Mouse (Mus musculus) midbrain, embryonic 10.5 days (tissue): Measurements from ENCODE around the gene Fam19a5. TPM values are rescaled to one million over a fixed set of nuclear protein-coding genes. Genes with fewer than 3 reads are reported as not detected.

Experiments used
- DNase-seq: peaks from one replicate; pipeline ENCODE4 v3.0.0-alpha.2; 2017; ENCODE audit warnings: low spot score
- H3K27ac ChIP-seq: fragments of 300-500 bp; sonication (generic); replicated peaks from 2 replicates; pipeline ENCODE4 v1.5.1; 2016; ENCODE audit warnings: mild to moderate bottlenecking
- H3K27me3 ChIP-seq: fragments of 300-500 bp; sonication (generic); 2 replicates; pipeline ENCODE4 v1.6.1; 2016; ENCODE audit warnings: low read depth, mild to moderate bottlenecking; ENCODE audit not compliant: poor library complexity, severe bottlenecking
- H3K36me3 ChIP-seq: fragments of 300-500 bp; sonication (generic); 2 replicates; pipeline ENCODE4 v1.6.1; 2016; ENCODE audit warnings: mild to moderate bottlenecking, moderate library complexity
- H3K4me1 ChIP-seq: fragments of 300-500 bp; sonication (generic); 2 replicates; pipeline ENCODE4 v1.6.1; 2016
- H3K4me3 ChIP-seq: fragments of 300-500 bp; sonication (generic); 2 replicates; pipeline ENCODE4 v1.5.1; 2016; ENCODE audit warnings: mild to moderate bottlenecking, moderate library complexity
- H3K9me3 ChIP-seq: fragments of 300-500 bp; sonication (generic); replicated peaks from 2 replicates; pipeline ENCODE4 v1.6.1; 2016; ENCODE audit warnings: mild to moderate bottlenecking
- WGBS: fragments of 180-500 bp; shearing (Covaris S2); methylation state at CpG from one replicate; pipeline ENCODE4 v1.1.7; 2016; 5-methylcytosine and 5-hydroxymethylcytosine counted together
- polyA plus RNA-seq: library from polyadenylated mRNA; unstranded; fragments of >200 nt; fragmentation: Nextera tagmentation; extraction: Ambion mirVana; gene quantifications from 2 replicates; pipeline ENCODE4 v1.2.1, GENCODE M21; 2016

Fam19a5 gene
- polyA plus RNA-seq, 1 experiment from 2014 or later: 5.9 TPM

- Histone ChIP-seq H3K4me3 (no peak overlapping the region), H3K36me3 (no peaks in the 10 kb centered on the region), H3K4me1 (peaks cover 39% of the 10 kb centered on the region), H3K27ac (0 out of 2 replicates have a peak overlapping the region, but pooled peaks have one; percentile 13), H3K9me3 (no peaks in the 10 kb centered on the region), H3K27me3 (no peaks in the 10 kb centered on the region)
- no peak for DNase-seq
- 81% methylated on average over 2 of the region's 2 CpGs for WGBS
Measured at GRCm38 (mm10) chr15:87649651-87650050, 105.6 kb downstream of the Fam19a5 start.

- Histone ChIP-seq H3K4me1 (peaks cover 4% of the 10 kb centered on the region), H3K27me3 (no peaks in the 10 kb centered on the region), H3K4me3 (no peak overlapping the region), H3K36me3 (peaks cover 2% of the 10 kb centered on the region; the same call in 1 of the 2 replicates), H3K9me3 (no peaks in the 10 kb centered on the region), H3K27ac (no peak overlapping the region)
- no peak for DNase-seq
- 80% methylated on average over 6 of the region's 6 CpGs for WGBS
Measured at GRCm38 (mm10) chr15:87654551-87654950, 110.5 kb downstream of the Fam19a5 start.

GRCm38 (mm10) chr15:87656496-87657155, 112.5 kb downstream of the Fam19a5 start:
- Histone ChIP-seq H3K9me3 (no peaks in the 10 kb centered on the region), H3K4me3 (no peak overlapping the region), H3K4me1 (no peaks in the 10 kb centered on the region), H3K27ac (no peak overlapping the region), H3K36me3 (peaks cover 9% of the 10 kb centered on the region), H3K27me3 (no peaks in the 10 kb centered on the region)
- no peak for DNase-seq
- 88% methylated on average over 20 of the region's 20 CpGs for WGBS

- Histone ChIP-seq H3K27ac (no peak overlapping the region), H3K36me3 (peaks cover 9% of the 10 kb centered on the region), H3K27me3 (no peaks in the 10 kb centered on the region), H3K4me1 (no peaks in the 10 kb centered on the region), H3K9me3 (no peaks in the 10 kb centered on the region), H3K4me3 (no peak overlapping the region)
- DNase-seq: no peak
- WGBS: 88% methylated on average over 6 of the region's 6 CpGs
Measured at GRCm38 (mm10) chr15:87659729-87660128, 115.6 kb downstream of the Fam19a5 start.

GRCm38 (mm10) chr15:87661954-87662353, 117.9 kb downstream of the Fam19a5 start:
- 91% methylated on average over 7 of the region's 7 CpGs for WGBS
- Histone ChIP-seq H3K4me3 (no peak overlapping the region), H3K27me3 (no peaks in the 10 kb centered on the region), H3K36me3 (peaks cover 9% of the 10 kb centered on the region), H3K9me3 (no peaks in the 10 kb centered on the region), H3K27ac (no peak overlapping the region; the same call in 1 of the 2 replicates), H3K4me1 (peaks cover 5% of the 10 kb centered on the region; the same call in 1 of the 2 replicates)
- DNase-seq: no peak

GRCm38 (mm10) chr15:87666041-87666750, 122.1 kb downstream of the Fam19a5 start:
- H3K36me3 ChIP-seq: no peaks in the 10 kb centered on the region
- H3K27me3 ChIP-seq: no peaks in the 10 kb centered on the region
- peaks cover 21% of the 10 kb centered on the region for H3K4me1 ChIP-seq
- no peak overlapping the region for H3K4me3 ChIP-seq
- H3K9me3 ChIP-seq: no peaks in the 10 kb centered on the region
- no peak for DNase-seq
- WGBS: 93% methylated on average over 13 of the region's 13 CpGs
- H3K27ac ChIP-seq: no peak overlapping the region

GRCm38 (mm10) chr15:87667416-87667815, 123.3 kb downstream of the Fam19a5 start:
- H3K4me1 ChIP-seq: peaks cover 32% of the 10 kb centered on the region
- no peak overlapping the region for H3K4me3 ChIP-seq
- H3K27ac ChIP-seq: 0 out of 2 replicates have a peak overlapping the region, but pooled peaks have one; percentile 33
- H3K27me3 ChIP-seq: no peaks in the 10 kb centered on the region
- DNase-seq: no peak
- WGBS: 81% methylated on average over 7 of the region's 7 CpGs
- H3K36me3 ChIP-seq: no peaks in the 10 kb centered on the region
- no peaks in the 10 kb centered on the region for H3K9me3 ChIP-seq

- H3K27me3 ChIP-seq: no peaks in the 10 kb centered on the region
- H3K36me3 ChIP-seq: no peaks in the 10 kb centered on the region
- WGBS: 92% methylated on average over 5 of the region's 5 CpGs
- H3K9me3 ChIP-seq: no peaks in the 10 kb centered on the region
- no peak for DNase-seq
- H3K27ac ChIP-seq: no peak overlapping the region
- no peak overlapping the region for H3K4me3 ChIP-seq
- H3K4me1 ChIP-seq: peaks cover 38% of the 10 kb centered on the region
Measured at GRCm38 (mm10) chr15:87668112-87668511, 124.0 kb downstream of the Fam19a5 start.

- Histone ChIP-seq H3K9me3 (no peaks in the 10 kb centered on the region), H3K27me3 (no peaks in the 10 kb centered on the region), H3K36me3 (no peaks in the 10 kb centered on the region), H3K27ac (no peak overlapping the region), H3K4me3 (no peak overlapping the region), H3K4me1 (peaks cover 37% of the 10 kb centered on the region)
- no peak for DNase-seq
- 83% methylated on average over 9 of the region's 9 CpGs for WGBS
Measured at GRCm38 (mm10) chr15:87671929-87672328, 127.8 kb downstream of the Fam19a5 start.

GRCm38 (mm10) chr15:87678711-87679110, 134.6 kb downstream of the Fam19a5 start:
- WGBS: 47% methylated on average over 6 of the region's 6 CpGs
- H3K4me3 ChIP-seq: no peak overlapping the region

GRCm38 (mm10) chr15:87682410-87682809, 138.3 kb downstream of the Fam19a5 start:
- no peak for DNase-seq
- 75% methylated on average over 3 of the region's 3 CpGs for WGBS

More at GRCm38 (mm10) chr15:87678711-87679110, 134.6 kb downstream of the Fam19a5 start:
- Histone ChIP-seq H3K4me1 (peaks cover 21% of the 10 kb centered on the region), H3K9me3 (no peaks in the 10 kb centered on the region), H3K36me3 (peaks cover 4% of the 10 kb centered on the region; the same call in 1 of the 2 replicates), H3K27ac (no peak overlapping the region), H3K27me3 (no peaks in the 10 kb centered on the region)
- no peak for DNase-seq

GRCm38 (mm10) chr15:87686415-87687040, 142.4 kb downstream of the Fam19a5 start:
- Histone ChIP-seq H3K4me3 (no peak overlapping the region), H3K36me3 (peaks cover 18% of the 10 kb centered on the region; the same call in 1 of the 2 replicates), H3K9me3 (no peaks in the 10 kb centered on the region), H3K27me3 (no peaks in the 10 kb centered on the region), H3K27ac (peak overlapping the region; percentile 49), H3K4me1 (peaks cover 12% of the 10 kb centered on the region)
- peak; percentile 30 for DNase-seq
- 67% methylated on average over 10 of the region's 10 CpGs for WGBS

More at GRCm38 (mm10) chr15:87682410-87682809, 138.3 kb downstream of the Fam19a5 start:
- Histone ChIP-seq H3K9me3 (no peaks in the 10 kb centered on the region), H3K27me3 (no peaks in the 10 kb centered on the region), H3K27ac (no peak overlapping the region), H3K36me3 (peaks cover 8% of the 10 kb centered on the region; the same call in 1 of the 2 replicates), H3K4me1 (peaks cover 29% of the 10 kb centered on the region), H3K4me3 (no peak overlapping the region)
